Mouse (Mus musculus) liver, embryonic 15.5 days (tissue): ENCODE measurements at regions not wholly inside any gene's neighbourhood (a gene's known extent, or its start where the extent isn't known, plus 50 kb on each side); places are given as distances from the start of the nearest gene placed in this dataset.

Experiments used
- ATAC-seq: fragments of 200-750 bp; cut with Nextera tagmentation; 2 replicates; pipeline ENCODE4 v1.8.0; 2017; ENCODE audit warnings: moderate number of reproducible peaks, mild to moderate bottlenecking, moderate library complexity; ENCODE audit not compliant: insufficient read depth
- H3K27ac ChIP-seq: fragments of 300-500 bp; sonication (generic); replicated peaks from 2 replicates; pipeline ENCODE4 v1.5.1; 2015; ENCODE audit warnings: mild to moderate bottlenecking, inconsistent platforms
- H3K27me3 ChIP-seq: fragments of 300-500 bp; sonication (generic); 2 replicates; pipeline ENCODE4 v1.6.1; 2015; ENCODE audit warnings: mild to moderate bottlenecking, inconsistent platforms
- H3K36me3 ChIP-seq: fragments of 300-500 bp; sonication (generic); replicated peaks from 2 replicates; pipeline ENCODE4 v1.6.1; 2015; ENCODE audit warnings: moderate library complexity, mild to moderate bottlenecking, inconsistent platforms
- H3K4me1 ChIP-seq: fragments of 300-500 bp; sonication (generic); replicated peaks from 2 replicates; pipeline ENCODE4 v1.6.1; 2015; ENCODE audit warnings: inconsistent platforms
- H3K4me2 ChIP-seq: fragments of 300-500 bp; sonication (generic); 2 replicates; pipeline ENCODE4 v1.6.1; 2015; ENCODE audit warnings: moderate library complexity, mild to moderate bottlenecking, inconsistent platforms
- H3K4me3 ChIP-seq: fragments of 300-500 bp; sonication (generic); replicated peaks from 2 replicates; pipeline ENCODE4 v1.5.1; 2015; ENCODE audit warnings: mild to moderate bottlenecking, inconsistent platforms
- H3K9ac ChIP-seq: fragments of 300-500 bp; sonication (generic); 2 replicates; pipeline ENCODE4 v1.6.1; 2015; ENCODE audit warnings: moderate library complexity, mild to moderate bottlenecking, inconsistent platforms
- H3K9me3 ChIP-seq: fragments of 300-500 bp; sonication (generic); replicated peaks from 2 replicates; pipeline ENCODE4 v1.6.1; 2016; ENCODE audit warnings: inconsistent platforms
- WGBS: fragments of 180-500 bp; shearing (Covaris S2); methylation state at CpG from one replicate; pipeline ENCODE4 v1.1.7; 2015; ENCODE audit warnings: mixed read lengths; ENCODE audit not compliant: insufficient replicate concordance; 5-methylcytosine and 5-hydroxymethylcytosine counted together

GRCm38 (mm10) chr16:93085227-93085883, 259.4 kb upstream of the Runx1 start:
- no peak overlapping the region for H3K9ac ChIP-seq
- H3K27ac ChIP-seq, result no peak overlapping the region
- peaks cover 19% of the 10 kb centered on the region; the same call in 1 of the 2 replicates for H3K27me3 ChIP-seq
- H3K4me1 ChIP-seq, result no peaks in the 10 kb centered on the region
- no peaks in the 10 kb centered on the region for H3K9me3 ChIP-seq
- 77% methylated on average over 10 of the region's 10 CpGs for WGBS
- H3K36me3 ChIP-seq, result no peaks in the 10 kb centered on the region
- no peak overlapping the region for H3K4me3 ChIP-seq
- no peak overlapping the region for H3K4me2 ChIP-seq
- no peak for ATAC-seq

- 46% methylated on average over 2 of the region's 2 CpGs for WGBS
- ATAC-seq, result no peak
- peaks cover 23% of the 10 kb centered on the region for H3K27me3 ChIP-seq
These were observed 257.8 kb upstream of the Runx1 start for GRCm38 (mm10) chr16:93083756-93084155.

GRCm38 (mm10) chr16:93083142-93083541, 257.2 kb upstream of the Runx1 start:
- peaks cover 17% of the 10 kb centered on the region for H3K27me3 ChIP-seq
- no peaks in the 10 kb centered on the region for H3K4me1 ChIP-seq
- H3K4me3 ChIP-seq, result no peak overlapping the region
- no peaks in the 10 kb centered on the region for H3K9me3 ChIP-seq
- 61% methylated on average over 1 of the region's 1 CpGs for WGBS
- H3K36me3 ChIP-seq, result no peaks in the 10 kb centered on the region
- H3K27ac ChIP-seq, result no peak overlapping the region
- H3K9ac ChIP-seq, result no peak overlapping the region
- no peak for ATAC-seq
- H3K4me2 ChIP-seq, result no peak overlapping the region

More at GRCm38 (mm10) chr16:93083756-93084155, 257.8 kb upstream of the Runx1 start:
- no peaks in the 10 kb centered on the region for H3K9me3 ChIP-seq
- H3K4me1 ChIP-seq, result no peaks in the 10 kb centered on the region
- H3K9ac ChIP-seq, result no peak overlapping the region
- H3K4me3 ChIP-seq, result no peak overlapping the region
- H3K36me3 ChIP-seq, result no peaks in the 10 kb centered on the region
- no peak overlapping the region for H3K4me2 ChIP-seq
- H3K27ac ChIP-seq, result no peak overlapping the region

- Histone ChIP-seq H3K27ac (no peak overlapping the region), H3K4me1 (no peaks in the 10 kb centered on the region), H3K9ac (no peak overlapping the region), H3K4me2 (no peak overlapping the region), H3K36me3 (no peaks in the 10 kb centered on the region), H3K27me3 (peaks cover 14% of the 10 kb centered on the region), H3K9me3 (no peaks in the 10 kb centered on the region), H3K4me3 (no peak overlapping the region)
- WGBS, result 72% methylated on average over 2 of the region's 2 CpGs
- ATAC-seq, result no peak
These were observed 255.6 kb upstream of the Runx1 start for GRCm38 (mm10) chr16:93081533-93081932.

- Histone ChIP-seq H3K4me2 (no peak overlapping the region), H3K27ac (no peak overlapping the region), H3K27me3 (peaks cover 14% of the 10 kb centered on the region), H3K4me1 (no peaks in the 10 kb centered on the region), H3K36me3 (no peaks in the 10 kb centered on the region), H3K9ac (no peak overlapping the region), H3K4me3 (no peak overlapping the region), H3K9me3 (no peaks in the 10 kb centered on the region)
- ATAC-seq, result no peak
- WGBS, result 62% methylated on average over 17 of the region's 17 CpGs
These were observed 253.9 kb upstream of the Runx1 start for GRCm38 (mm10) chr16:93079660-93080390.

GRCm38 (mm10) chr16:93078909-93079308, 253.0 kb upstream of the Runx1 start:
- 59% methylated on average over 3 of the region's 3 CpGs for WGBS
- Histone ChIP-seq H3K36me3 (no peaks in the 10 kb centered on the region), H3K4me3 (no peak overlapping the region), H3K27me3 (peaks cover 14% of the 10 kb centered on the region), H3K4me2 (no peak overlapping the region), H3K27ac (no peak overlapping the region), H3K9ac (no peak overlapping the region), H3K4me1 (no peaks in the 10 kb centered on the region), H3K9me3 (no peaks in the 10 kb centered on the region)
- no peak for ATAC-seq

- no peak for ATAC-seq
These were observed 249.5 kb upstream of the Runx1 start for GRCm38 (mm10) chr16:93075488-93075887.

GRCm38 (mm10) chr16:93072156-93072555, 246.2 kb upstream of the Runx1 start:
- no peaks in the 10 kb centered on the region for H3K4me1 ChIP-seq
- WGBS, result 41% methylated on average over 6 of the region's 6 CpGs
- no peak overlapping the region for H3K4me3 ChIP-seq
- no peak overlapping the region for H3K27ac ChIP-seq
- H3K4me2 ChIP-seq, result no peak overlapping the region
- peaks cover 18% of the 10 kb centered on the region; the same call in 1 of the 2 replicates for H3K27me3 ChIP-seq
- no peak for ATAC-seq
- H3K9ac ChIP-seq, result no peak overlapping the region
- no peaks in the 10 kb centered on the region for H3K9me3 ChIP-seq
- H3K36me3 ChIP-seq, result no peaks in the 10 kb centered on the region

More at GRCm38 (mm10) chr16:93075488-93075887, 249.5 kb upstream of the Runx1 start:
- H3K27ac ChIP-seq, result no peak overlapping the region
- H3K4me2 ChIP-seq, result no peak overlapping the region
- no peaks in the 10 kb centered on the region for H3K9me3 ChIP-seq
- H3K9ac ChIP-seq, result no peak overlapping the region
- WGBS, result 78% methylated on average over 11 of the region's 11 CpGs
- no peak overlapping the region for H3K4me3 ChIP-seq
- H3K36me3 ChIP-seq, result no peaks in the 10 kb centered on the region
- peaks cover 16% of the 10 kb centered on the region for H3K27me3 ChIP-seq
- H3K4me1 ChIP-seq, result no peaks in the 10 kb centered on the region

- Histone ChIP-seq H3K9ac (no peak overlapping the region), H3K4me1 (no peaks in the 10 kb centered on the region), H3K4me2 (no peak overlapping the region), H3K4me3 (no peak overlapping the region), H3K9me3 (no peaks in the 10 kb centered on the region), H3K36me3 (no peaks in the 10 kb centered on the region), H3K27ac (no peak overlapping the region), H3K27me3 (peaks cover 20% of the 10 kb centered on the region; the same call in 1 of the 2 replicates)
- 33% methylated on average over 6 of the region's 6 CpGs for WGBS
- no peak for ATAC-seq
These were observed 245.8 kb upstream of the Runx1 start for GRCm38 (mm10) chr16:93071726-93072125.

- Histone ChIP-seq H3K27ac (no peak overlapping the region), H3K27me3 (peaks cover 26% of the 10 kb centered on the region; the same call in 1 of the 2 replicates), H3K36me3 (no peaks in the 10 kb centered on the region), H3K4me1 (no peaks in the 10 kb centered on the region), H3K4me2 (no peak overlapping the region), H3K4me3 (no peak overlapping the region), H3K9me3 (no peaks in the 10 kb centered on the region), H3K9ac (no peak overlapping the region)
- no peak for ATAC-seq
- WGBS, result 45% methylated on average over 2 of the region's 2 CpGs
These were observed 240.9 kb upstream of the Runx1 start for GRCm38 (mm10) chr16:93066821-93067220.

- no peak overlapping the region for H3K4me2 ChIP-seq
- H3K4me3 ChIP-seq, result no peak overlapping the region
- H3K27ac ChIP-seq, result no peak overlapping the region
- H3K9me3 ChIP-seq, result no peaks in the 10 kb centered on the region
- H3K4me1 ChIP-seq, result no peaks in the 10 kb centered on the region
- H3K9ac ChIP-seq, result no peak overlapping the region
- 51% methylated on average over 4 of the region's 4 CpGs for WGBS
- H3K36me3 ChIP-seq, result no peaks in the 10 kb centered on the region
- peaks cover 9% of the 10 kb centered on the region for H3K27me3 ChIP-seq
- ATAC-seq, result peak; percentile 73
These were observed 235.7 kb upstream of the Runx1 start for GRCm38 (mm10) chr16:93061475-93062179.
